Mouse (Mus musculus): ENCODE data around the gene Jagn1.
A peak's percentile ranks its signal among the peaks of the same experiment; 100 is the strongest.

- TF ChIP-seq CTCF (IDR thresholded peaks at IDR 0.05; ENCODE audit: low read depth) (0 out of 2 replicates have a peak, but pooled peaks have one; percentile 9), EP300 (optimal IDR thresholded peaks at IDR 0.05) (no peak)
Measured at GRCm38 (mm10) chr6:113395501-113395900, 46.9 kb upstream of the Jagn1 start.
